Mouse (Mus musculus) cerebellum, adult 9-10 months (tissue): Measurements from ENCODE around the gene Bzw2.

ENCODE experiments used
- DNase-seq: peaks from one replicate; pipeline ENCODE4 v3.0.0; 2022

Gene Bzw2

GRCm38 (mm10) chr12:36134111-36134510 lies 23.8 kb downstream of the Bzw2 start:
- DNase-seq, result no peak

GRCm38 (mm10) chr12:36133547-36133946 lies 24.3 kb downstream of the Bzw2 start:
- DNase-seq, result no peak

GRCm38 (mm10) chr12:36132668-36133067 lies 25.2 kb downstream of the Bzw2 start:
- no peak for DNase-seq

GRCm38 (mm10) chr12:36132254-36132653 lies 25.6 kb downstream of the Bzw2 start:
- no peak for DNase-seq

GRCm38 (mm10) chr12:36129826-36130225 lies 28.1 kb downstream of the Bzw2 start:
- peak; percentile 44 for DNase-seq

GRCm38 (mm10) chr12:36126049-36126448 lies 31.8 kb downstream of the Bzw2 start:
- no peak for DNase-seq

GRCm38 (mm10) chr12:36119244-36119643 lies 38.6 kb downstream of the Bzw2 start:
- no peak for DNase-seq

GRCm38 (mm10) chr12:36117161-36117560 lies 40.7 kb downstream of the Bzw2 start:
- DNase-seq, result no peak

- DNase-seq, result no peak
Observed at GRCm38 (mm10) chr12:36112081-36112480, 45.8 kb downstream of the Bzw2 start.

GRCm38 (mm10) chr12:36111110-36111509 lies 46.8 kb downstream of the Bzw2 start:
- DNase-seq, result no peak

GRCm38 (mm10) chr12:36110457-36110856 lies 47.4 kb downstream of the Bzw2 start:
- DNase-seq, result no peak

- peak; percentile 13 for DNase-seq
Observed at GRCm38 (mm10) chr12:36108442-36108841, 49.4 kb downstream of the Bzw2 start.

- no peak for DNase-seq
Observed at GRCm38 (mm10) chr12:36103592-36103910, 54.3 kb downstream of the Bzw2 start.

GRCm38 (mm10) chr12:36102733-36103591 lies 54.9 kb downstream of the Bzw2 start:
- no peak for DNase-seq

- no peak for DNase-seq
Observed at GRCm38 (mm10) chr12:36095371-36095880, 62.5 kb downstream of the Bzw2 start.

- no peak for DNase-seq
Observed at GRCm38 (mm10) chr12:36093081-36093670, 64.7 kb downstream of the Bzw2 start.

- no peak for DNase-seq
Observed at GRCm38 (mm10) chr12:36091964-36092363, 65.9 kb downstream of the Bzw2 start.

- DNase-seq, result no peak
Observed at GRCm38 (mm10) chr12:36089221-36089620, 68.7 kb downstream of the Bzw2 start.

- no peak for DNase-seq
Observed at GRCm38 (mm10) chr12:36088804-36089203, 69.1 kb downstream of the Bzw2 start.

- no peak for DNase-seq
Observed at GRCm38 (mm10) chr12:36085380-36085779, 72.5 kb downstream of the Bzw2 start.

- no peak for DNase-seq
Observed at GRCm38 (mm10) chr12:36078101-36078899, 79.6 kb downstream of the Bzw2 start.

- DNase-seq, result no peak
Observed at GRCm38 (mm10) chr12:36072860-36073259, 85.0 kb downstream of the Bzw2 start.

GRCm38 (mm10) chr12:36070231-36070630 lies 87.6 kb downstream of the Bzw2 start:
- DNase-seq, result no peak

- no peak for DNase-seq
Observed at GRCm38 (mm10) chr12:36067538-36067937, 90.3 kb downstream of the Bzw2 start.
